20 mouse cellular contexts compared by ENCODE assay signal in the genomic region with DNA sequence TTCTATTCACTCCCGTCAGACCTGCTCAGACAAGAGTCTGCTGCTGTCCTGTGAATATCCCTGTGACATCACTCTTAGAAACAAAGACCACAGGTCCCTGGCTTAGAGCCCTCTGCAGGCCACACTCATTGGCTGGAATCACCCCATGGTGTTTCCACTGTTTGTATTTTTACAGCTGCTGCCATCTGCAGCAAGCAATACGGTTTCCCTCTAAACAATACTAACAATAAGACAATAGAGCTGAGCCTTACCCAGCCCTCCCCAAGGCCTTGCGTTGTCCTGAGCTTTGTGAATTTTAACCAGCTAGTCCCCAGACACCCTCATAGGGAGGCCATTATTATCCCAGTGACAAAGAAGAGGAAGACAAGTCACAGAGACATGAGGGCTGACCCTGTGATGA.
DNase-seq lines count a peak whose midpoint lies in the region; ATAC-seq lines count a peak whose summit lies in the region.
"Had no signal": no experiment of that assay in that cellular context is flagged by ENCODE, and none has a peak within 500 bp of the region (broad histone marks: within the 10 kb centered on the region; RNA-seq: fewer than 3 reads in every experiment).

No protein-coding gene starts in this region.

- peak; percentile 10 for DNase-seq in forebrain, embryonic 14.5 days (ENCODE audit: low spot score)
- no peak for DNase-seq in cerebellum, adult 18-20 months
- DNase-seq: cerebellum, adult 9-11 months; gastrocnemius, adult 2 months; heart, postnatal 14 days; kidney, adult 18-20 months; kidney, postnatal 10 days; left cerebral cortex, postnatal 4 days; liver; right cerebral cortex, postnatal 4 days; thymus, adult 2 months had no signal

- H3K27me3 ChIP-seq in forebrain, embryonic 14.5 days (replicated peaks; ENCODE audit: control insufficient read depth, insufficient read depth, low read length): no peaks in the 10 kb centered on the region
- H3K27me3 ChIP-seq in forebrain, embryonic 12.5 days: no peaks in the 10 kb centered on the region
- no peaks in the 10 kb centered on the region for H3K27me3 ChIP-seq in midbrain, embryonic 12.5 days
- H3K27me3 ChIP-seq in midbrain, embryonic 13.5 days: no peaks in the 10 kb centered on the region
- no peaks in the 10 kb centered on the region for H3K27me3 ChIP-seq in hindbrain, embryonic 13.5 days
- H3K27me3 ChIP-seq: embryonic facial prominence, embryonic 12.5 days had no signal

- H3K4me3 ChIP-seq in forebrain, embryonic 14.5 days (ENCODE audit: low read depth, low read length): no peak overlapping the region
- H3K4me3 ChIP-seq in forebrain, embryonic 12.5 days (replicated peaks): no peak overlapping the region
- H3K4me3 ChIP-seq in midbrain, embryonic 12.5 days: no peak overlapping the region
- H3K4me3 ChIP-seq in midbrain, embryonic 13.5 days (replicated peaks): no peak overlapping the region
- H3K4me3 ChIP-seq in hindbrain, embryonic 13.5 days: no peak overlapping the region
- H3K4me3 ChIP-seq: embryonic facial prominence, embryonic 12.5 days; gastrocnemius, adult 2 months; left cerebral cortex, adult 2 months had no signal

- H3K4me2 ChIP-seq in forebrain, embryonic 14.5 days (ENCODE audit: low read length): no peak overlapping the region
- H3K4me2 ChIP-seq in forebrain, embryonic 12.5 days: no peak overlapping the region
- no peak overlapping the region for H3K4me2 ChIP-seq in midbrain, embryonic 12.5 days (replicated peaks)
- no peak overlapping the region for H3K4me2 ChIP-seq in midbrain, embryonic 13.5 days (replicated peaks)
- no peak overlapping the region for H3K4me2 ChIP-seq in hindbrain, embryonic 13.5 days
- H3K4me2 ChIP-seq: embryonic facial prominence, embryonic 12.5 days; heart, embryonic 11.5 days had no signal

- no peak for ATAC-seq in forebrain, embryonic 14.5 days
- ATAC-seq in forebrain, embryonic 12.5 days (ENCODE audit: low FRiP score): no peak
- no peak for ATAC-seq in midbrain, embryonic 12.5 days (ENCODE audit: low FRiP score, low read depth)
- ATAC-seq in midbrain, embryonic 13.5 days: no peak
- ATAC-seq in hindbrain, embryonic 13.5 days (ENCODE audit: low FRiP score): peak; percentile 19; the same call in 1 of the 2 replicates
- no peak for ATAC-seq in erythroblast, adult 5-6 weeks (replicated peaks; ENCODE audit: low FRiP score, poor library complexity, severe bottlenecking)
- ATAC-seq: lung, postnatal 0 days had no signal

- H3K27ac ChIP-seq in forebrain, embryonic 14.5 days (ENCODE audit: low read depth, low read length): no peak overlapping the region
- H3K27ac ChIP-seq in forebrain, embryonic 12.5 days: no peak overlapping the region
- H3K27ac ChIP-seq in midbrain, embryonic 12.5 days (replicated peaks): peak overlapping the region; percentile 39; the same call in 1 of the 2 replicates
- H3K27ac ChIP-seq in midbrain, embryonic 13.5 days: no peak overlapping the region
- H3K27ac ChIP-seq in hindbrain, embryonic 13.5 days: 0 out of 2 replicates have a peak overlapping the region, but pooled peaks have one; percentile 83
- H3K27ac ChIP-seq: embryonic facial prominence, embryonic 12.5 days; gastrocnemius, adult 2 months; left cerebral cortex, adult 2 months had no signal

- H3K4me1 ChIP-seq in forebrain, embryonic 14.5 days (ENCODE audit: control insufficient read depth, insufficient read depth, low read length): peaks cover 12% of the 10 kb centered on the region
- H3K4me1 ChIP-seq in forebrain, embryonic 12.5 days: peaks cover 36% of the 10 kb centered on the region
- H3K4me1 ChIP-seq in midbrain, embryonic 12.5 days: peaks cover 31% of the 10 kb centered on the region
- H3K4me1 ChIP-seq in midbrain, embryonic 13.5 days (replicated peaks): peaks cover 31% of the 10 kb centered on the region
- H3K4me1 ChIP-seq in hindbrain, embryonic 13.5 days (replicated peaks): peaks cover 40% of the 10 kb centered on the region
- H3K4me1 ChIP-seq: embryonic facial prominence, embryonic 12.5 days had no signal

- H3K9ac ChIP-seq in forebrain, embryonic 14.5 days (ENCODE audit: low read length): no peak overlapping the region
- no peak overlapping the region for H3K9ac ChIP-seq in forebrain, embryonic 12.5 days
- no peak overlapping the region for H3K9ac ChIP-seq in midbrain, embryonic 12.5 days (replicated peaks)
- no peak overlapping the region for H3K9ac ChIP-seq in midbrain, embryonic 13.5 days (replicated peaks)
- no peak overlapping the region for H3K9ac ChIP-seq in hindbrain, embryonic 13.5 days
- H3K9ac ChIP-seq: embryonic facial prominence, embryonic 12.5 days had no signal

- no peaks in the 10 kb centered on the region for H3K9me3 ChIP-seq in forebrain, embryonic 14.5 days (replicated peaks; ENCODE audit: control insufficient read depth, low read length)
- H3K9me3 ChIP-seq in forebrain, embryonic 12.5 days: 0 out of 2 replicates have a peak, but pooled peaks cover 7% of the 10 kb centered on the region
- no peaks in the 10 kb centered on the region for H3K9me3 ChIP-seq in midbrain, embryonic 12.5 days
- peaks cover 9% of the 10 kb centered on the region; the same call in 1 of the 2 replicates for H3K9me3 ChIP-seq in midbrain, embryonic 13.5 days
- H3K9me3 ChIP-seq in hindbrain, embryonic 13.5 days: peaks cover 5% of the 10 kb centered on the region; the same call in 1 of the 2 replicates
- H3K9me3 ChIP-seq: embryonic facial prominence, embryonic 12.5 days had no signal

- 15% methylated on average over 3 of the region's 3 CpGs for whole genome bisulfite sequencing in forebrain, embryonic 14.5 days
- whole genome bisulfite sequencing in forebrain, embryonic 12.5 days: 17% methylated on average over 3 of the region's 3 CpGs
- 4% methylated on average over 3 of the region's 3 CpGs for WGBS in midbrain, embryonic 12.5 days
- WGBS in midbrain, embryonic 13.5 days: 7% methylated on average over 3 of the region's 3 CpGs
- 9% methylated on average over 3 of the region's 3 CpGs for WGBS in hindbrain, embryonic 13.5 days

- H3K36me3 ChIP-seq in forebrain, embryonic 14.5 days (ENCODE audit: control insufficient read depth, insufficient read depth, low read length): no peaks in the 10 kb centered on the region
- no peaks in the 10 kb centered on the region for H3K36me3 ChIP-seq in forebrain, embryonic 12.5 days (replicated peaks)
- no peaks in the 10 kb centered on the region for H3K36me3 ChIP-seq in midbrain, embryonic 12.5 days
- no peaks in the 10 kb centered on the region for H3K36me3 ChIP-seq in midbrain, embryonic 13.5 days
- H3K36me3 ChIP-seq in hindbrain, embryonic 13.5 days: 0 out of 2 replicates have a peak, but pooled peaks cover 5% of the 10 kb centered on the region
- H3K36me3 ChIP-seq: embryonic facial prominence, embryonic 12.5 days had no signal

Comparison
In these comparisons a context has a peak if more than half of its experiments do, and no peak if none do; other contexts are left out.
1. H3K27ac ChIP-seq: peak in midbrain, embryonic 12.5 days (single experiment) and hindbrain, embryonic 13.5 days (single experiment); none in forebrain, embryonic 14.5 days (single experiment), forebrain, embryonic 12.5 days (single experiment) and midbrain, embryonic 13.5 days (single experiment).